Mouse (Mus musculus): ENCODE measurements around the gene Mycbp. TPM values are rescaled to one million over a fixed set of nuclear protein-coding genes. Genes with fewer than 3 reads are reported as not detected.

The Mycbp gene
- 89.3 TPM for polyA plus RNA-seq (2014; fragmentation: Illumina TruSeq; extraction: RNeasy Lipid Tissue Mini Kit (QIAGEN cat#74804); ENCODE audit: low read depth, low replicate concordance)

GRCm38 (mm10) chr4:123904333-123905125 lies at the start of gene Mycbp:
Mycbp (plus strand) TSS chr4:123904832.

DNA sequence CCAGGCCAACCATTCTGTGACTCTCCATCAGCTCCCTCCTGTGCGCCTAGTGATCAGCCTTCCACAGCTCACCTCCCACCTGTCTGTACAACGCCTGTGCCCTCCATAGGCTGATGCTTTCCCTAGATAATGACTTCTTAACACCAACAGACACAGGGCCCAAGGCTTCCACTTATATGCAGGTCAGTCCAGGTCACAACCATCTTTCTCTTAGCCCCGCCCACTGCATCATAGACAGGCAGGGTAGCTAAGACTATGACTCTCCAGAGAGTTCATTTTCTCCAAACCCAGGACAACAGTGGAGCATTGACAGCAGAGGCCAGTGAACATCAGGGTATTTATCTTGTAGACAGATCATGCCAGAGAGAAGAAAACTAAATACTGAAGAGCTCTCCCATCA lies 45.3 kb upstream of the Mycbp start, which contains the start of gene 4933427I04Rik:
4933427I04Rik (plus strand) TSS at position 301 of the 400 bp plus-strand sequence.

DNA sequence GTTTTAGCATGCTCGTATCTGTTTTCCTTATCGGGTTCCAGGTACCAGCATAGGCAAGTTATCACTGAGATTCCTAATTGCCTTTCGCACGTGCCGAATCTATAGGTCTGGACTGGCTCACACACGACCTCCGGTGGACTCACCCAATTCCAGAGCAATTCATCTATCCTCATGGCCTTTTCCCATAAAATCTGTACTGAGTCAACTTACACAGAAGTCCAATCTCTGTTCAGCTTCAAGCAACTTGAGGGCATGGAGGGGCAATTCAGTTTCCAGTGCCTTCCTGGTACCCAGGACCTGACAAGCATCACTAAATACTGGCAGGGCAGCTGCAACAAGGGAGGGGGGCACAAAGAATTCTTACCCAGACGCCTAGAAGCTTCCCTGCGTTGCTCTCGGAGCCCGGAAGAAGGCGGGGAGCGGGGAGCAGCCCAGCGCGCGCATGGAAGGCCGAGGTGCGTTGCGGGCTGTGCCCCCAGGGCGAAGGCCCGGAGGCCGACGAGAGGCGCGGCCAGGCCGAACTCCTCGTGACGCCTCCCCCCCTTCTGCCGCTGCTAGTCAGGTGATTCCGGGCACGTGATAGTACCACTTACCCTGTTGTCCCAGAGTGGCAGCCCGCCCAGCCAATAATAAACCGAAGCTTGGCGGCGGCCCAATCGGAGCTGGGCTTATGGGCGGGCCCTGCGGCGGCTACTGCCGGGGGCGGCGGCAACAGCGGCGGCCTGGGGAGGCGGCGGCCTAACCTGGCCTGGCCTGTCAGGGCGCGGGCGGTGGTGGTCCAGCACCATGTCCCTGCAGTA lies 12.3 kb downstream of the Mycbp start, which contains the start of gene Rragc:
Rragc (plus strand) TSS at position 699 of the 800 bp plus-strand sequence.

GRCm38 (mm10) chr4:123917548-123918140 lies 13.0 kb downstream of the Mycbp start, which contains the start of gene 4930535I16Rik:
4930535I16Rik (minus strand) TSS chr4:123918022.

Other genes with a start within 250 kb of the Mycbp start
- gene Macf1, start 220.5 kb upstream of the Mycbp start, polyA plus RNA-seq (2014; fragmentation: Illumina TruSeq; extraction: RNeasy Lipid Tissue Mini Kit (QIAGEN cat#74804); ENCODE audit: low read depth, low replicate concordance), result 149 TPM
- gene Ndufs5, start 186.6 kb upstream of the Mycbp start, polyA plus RNA-seq (2014; fragmentation: Illumina TruSeq; extraction: RNeasy Lipid Tissue Mini Kit (QIAGEN cat#74804); ENCODE audit: low read depth, low replicate concordance), result 26.6 TPM
- 63.6 TPM for gene Akirin1, start 154.5 kb upstream of the Mycbp start, polyA plus RNA-seq (2014; fragmentation: Illumina TruSeq; extraction: RNeasy Lipid Tissue Mini Kit (QIAGEN cat#74804); ENCODE audit: low read depth, low replicate concordance)
- gene Rhbdl2, start 117.0 kb upstream of the Mycbp start, polyA plus RNA-seq (2014; fragmentation: Illumina TruSeq; extraction: RNeasy Lipid Tissue Mini Kit (QIAGEN cat#74804); ENCODE audit: low read depth, low replicate concordance), result 1.9 TPM
- not detected for gene 4933427I04Rik, start 45.2 kb upstream of the Mycbp start, polyA plus RNA-seq (2014; fragmentation: Illumina TruSeq; extraction: RNeasy Lipid Tissue Mini Kit (QIAGEN cat#74804); ENCODE audit: low read depth, low replicate concordance)
- gene Rragc, start 12.6 kb downstream of the Mycbp start, polyA plus RNA-seq (2014; fragmentation: Illumina TruSeq; extraction: RNeasy Lipid Tissue Mini Kit (QIAGEN cat#74804); ENCODE audit: low read depth, low replicate concordance), result 259 TPM
- gene 4930535I16Rik, start 13.2 kb downstream of the Mycbp start, polyA plus RNA-seq (2014; fragmentation: Illumina TruSeq; extraction: RNeasy Lipid Tissue Mini Kit (QIAGEN cat#74804); ENCODE audit: low read depth, low replicate concordance), result not detected